Mouse (Mus musculus) 3T3-L1 (cell line): ENCODE measurements around the gene Spock2.

Experiments
- DNase-seq: peaks from one replicate; pipeline ENCODE4 v3.0.0-alpha.2; 2015; ENCODE audit warnings: low read depth, low spot score

Spock2 gene

DNA sequence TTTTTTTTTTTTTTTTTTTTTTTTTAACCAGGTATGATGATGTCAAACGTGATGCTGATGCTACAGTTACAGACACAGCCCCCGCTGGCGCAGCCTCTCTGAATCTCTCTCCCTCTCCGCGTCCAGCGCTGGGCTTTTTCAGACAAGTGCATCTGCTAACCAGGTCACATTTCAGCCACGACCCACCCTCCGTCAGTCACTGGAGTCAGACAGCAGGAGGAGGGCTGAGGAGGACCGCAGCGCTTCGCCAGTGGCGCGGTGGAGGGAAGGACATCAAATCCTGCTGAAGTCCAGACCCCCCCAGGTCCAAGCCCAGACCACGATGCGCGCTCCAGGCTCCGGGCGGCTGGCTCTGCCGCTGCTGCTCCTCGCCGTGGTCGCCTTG, at the start of gene Spock2:
Spock2 (plus strand) TSS at position 74 of the 385 bp plus-strand sequence.
- DNase-seq, result no peak

DNA sequence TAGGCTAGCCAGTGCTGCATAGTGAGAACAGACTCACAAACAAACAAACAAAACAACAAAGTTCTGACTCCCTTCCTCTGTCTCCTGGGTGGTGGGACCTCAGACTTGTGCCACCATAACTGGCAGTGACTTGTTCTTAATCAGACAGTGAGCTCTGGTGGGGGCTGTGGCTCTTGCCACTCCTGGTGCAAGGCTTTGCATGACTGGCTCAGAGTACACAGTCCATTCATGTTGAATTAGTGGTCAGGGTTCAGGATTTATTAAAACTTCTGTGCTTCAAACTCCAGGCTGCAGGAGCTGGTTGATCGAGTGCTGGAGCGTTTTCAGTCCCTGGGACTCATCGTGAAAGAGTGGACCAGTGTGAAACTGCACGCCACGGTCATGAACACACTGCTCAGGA, 43.8 kb upstream of the Spock2 start:
- DNase-seq, result no peak

DNA sequence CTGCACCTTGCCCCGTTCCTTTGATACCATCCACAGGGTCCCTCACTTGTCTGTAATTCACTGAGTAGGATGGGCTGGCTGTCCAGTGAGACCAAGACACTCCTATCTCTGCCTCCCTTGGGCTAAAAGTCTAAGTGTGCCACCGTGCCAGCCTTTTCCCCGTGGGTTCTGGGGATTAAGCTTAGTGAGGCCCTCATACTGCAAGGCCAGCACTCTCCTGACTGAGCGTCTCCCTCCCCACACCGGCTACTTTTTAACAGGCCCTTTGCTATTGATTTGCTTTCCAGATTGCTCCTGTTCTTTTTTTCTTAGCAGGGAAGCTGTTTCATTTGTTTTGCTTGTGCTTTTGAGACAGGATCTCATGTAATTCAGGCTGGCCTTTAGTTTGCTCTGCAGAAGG, 43.1 kb upstream of the Spock2 start:
- no peak for DNase-seq

DNA sequence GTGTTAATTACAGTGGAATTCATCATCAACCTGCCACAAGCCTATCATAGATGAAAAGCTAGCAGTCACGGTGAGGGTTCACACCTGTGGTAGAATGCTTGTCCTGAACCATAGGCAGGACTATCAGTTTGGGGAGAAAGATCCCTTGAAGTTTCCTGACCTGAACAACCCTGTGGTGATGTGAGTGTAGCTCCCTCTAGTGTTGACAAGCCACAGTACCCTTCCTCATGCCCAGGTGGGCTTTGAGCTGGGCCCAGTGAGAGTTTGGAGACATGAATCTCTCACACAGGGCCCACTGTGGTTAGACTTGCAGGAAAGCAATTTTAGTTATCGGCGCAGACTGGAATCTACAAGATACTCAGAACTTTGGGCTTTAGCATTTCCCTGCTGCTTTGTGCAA, 39.5 kb upstream of the Spock2 start:
- DNase-seq, result peak; percentile 45

DNA sequence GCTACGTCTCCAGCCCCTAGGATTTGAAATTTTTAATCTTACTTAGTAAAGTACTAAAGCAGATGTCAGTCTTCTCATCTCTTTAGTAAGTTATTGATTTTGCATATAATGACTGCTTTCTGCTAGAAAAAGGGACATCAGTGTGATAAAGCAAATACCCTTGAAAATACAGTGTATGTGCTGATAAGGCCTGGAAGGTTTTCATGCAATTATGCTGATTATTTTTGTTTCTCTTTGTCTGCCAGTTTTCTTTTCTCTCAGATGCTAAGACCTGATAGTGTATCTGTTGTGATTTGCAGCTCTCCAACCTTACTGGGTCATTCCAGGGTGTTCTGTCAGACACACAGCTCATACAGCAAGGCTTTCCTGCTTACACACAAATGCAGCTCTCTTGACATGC, 30.9 kb upstream of the Spock2 start:
- no peak for DNase-seq

DNA sequence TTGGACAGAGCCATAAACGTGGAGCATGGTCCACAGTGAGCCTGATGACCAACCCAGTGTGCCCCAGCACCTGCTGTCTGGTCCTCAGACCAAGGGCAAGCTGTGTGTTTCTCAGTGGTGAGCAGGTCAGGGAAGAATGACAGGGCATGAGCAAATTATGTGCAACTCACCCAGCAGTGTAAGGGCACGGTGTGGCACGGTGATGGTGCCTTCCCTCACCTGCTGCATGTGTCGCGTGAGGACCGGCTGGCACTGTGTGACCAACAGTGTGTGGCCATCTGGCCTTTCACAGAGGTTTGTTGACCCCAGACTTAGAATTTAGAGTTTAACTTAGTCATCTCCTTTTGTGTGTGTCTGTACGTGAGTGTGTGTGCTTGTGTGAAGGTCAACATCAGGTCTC, 28.8 kb upstream of the Spock2 start:
- DNase-seq, result no peak

DNA sequence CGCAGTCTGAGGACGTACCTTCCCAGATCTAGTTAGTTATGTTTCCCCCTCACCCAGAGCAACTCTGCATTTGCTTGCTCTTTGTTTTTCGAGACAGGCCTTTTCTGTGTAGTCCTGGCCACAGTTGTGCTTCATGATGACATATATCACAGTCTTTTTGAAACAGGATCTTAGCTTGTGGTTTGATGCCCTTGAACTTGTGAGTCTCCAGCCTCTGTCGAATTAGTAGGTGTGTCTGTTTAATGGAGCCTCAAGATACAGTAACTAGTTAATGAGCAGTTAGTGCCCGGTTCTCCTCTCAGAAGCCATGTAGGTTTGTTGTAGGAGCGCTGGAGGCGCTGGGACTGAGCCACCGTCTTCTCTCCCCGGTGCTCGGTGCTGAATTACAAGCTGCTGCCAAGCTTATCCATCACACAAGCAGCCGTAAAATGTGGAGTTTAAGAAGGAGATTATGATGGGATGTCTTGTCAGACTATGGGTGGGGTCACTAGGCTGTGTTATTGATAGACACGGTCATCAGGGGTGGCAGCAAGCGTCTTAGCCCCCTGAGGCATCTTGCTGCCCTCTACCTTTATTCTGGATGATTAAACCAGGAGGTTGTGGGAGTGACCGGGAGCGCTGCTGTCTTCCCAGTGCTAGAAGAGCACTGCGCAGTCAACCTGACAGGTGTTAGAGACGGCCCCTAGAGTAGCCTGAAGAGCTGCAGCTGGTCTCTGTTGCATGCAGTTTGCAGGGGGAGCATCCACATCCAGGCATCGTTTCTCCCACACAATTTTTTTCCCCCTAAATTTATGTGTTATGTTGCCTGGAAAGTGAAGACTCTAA, 28.1 kb upstream of the Spock2 start:
- DNase-seq, result peak; percentile 23

DNA sequence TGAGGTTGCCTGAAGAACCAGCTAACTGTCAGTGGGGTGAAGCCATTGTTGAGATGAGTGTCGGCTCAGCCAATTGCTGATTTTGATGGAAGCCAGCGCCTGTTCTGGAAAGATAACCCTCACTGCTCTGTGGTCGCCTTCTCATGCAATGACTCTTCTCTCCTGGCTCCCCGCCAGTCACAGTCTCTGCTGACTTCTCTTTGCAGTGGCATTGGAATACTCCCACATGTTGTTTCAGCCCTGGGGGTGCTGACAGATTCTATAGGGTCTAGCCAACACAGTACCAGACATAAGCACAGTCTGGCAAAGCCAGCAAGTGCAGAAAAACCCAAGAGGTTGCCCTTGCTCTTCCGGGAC, 27.5 kb upstream of the Spock2 start:
- peak; percentile 81 for DNase-seq

DNA sequence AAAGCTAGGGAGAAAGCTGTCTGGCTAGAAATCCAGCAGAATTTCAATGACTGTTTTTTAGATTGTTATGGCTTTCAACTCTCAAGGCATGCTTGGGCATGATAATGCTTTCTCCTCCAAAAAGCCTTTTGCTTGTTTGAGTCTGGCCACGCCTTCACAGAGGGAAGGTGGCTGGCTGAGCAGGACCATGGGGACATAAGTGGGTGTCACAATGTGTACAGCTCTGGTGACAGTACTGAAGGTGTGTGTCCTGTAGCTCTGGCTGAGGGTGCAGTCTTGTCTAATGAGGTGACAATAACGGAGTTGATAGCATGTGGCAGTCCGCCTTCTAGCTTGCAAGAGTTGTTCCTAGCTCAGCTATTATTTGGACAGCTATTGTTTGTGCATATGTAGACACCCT, 25.8 kb upstream of the Spock2 start:
- DNase-seq, result no peak

DNA sequence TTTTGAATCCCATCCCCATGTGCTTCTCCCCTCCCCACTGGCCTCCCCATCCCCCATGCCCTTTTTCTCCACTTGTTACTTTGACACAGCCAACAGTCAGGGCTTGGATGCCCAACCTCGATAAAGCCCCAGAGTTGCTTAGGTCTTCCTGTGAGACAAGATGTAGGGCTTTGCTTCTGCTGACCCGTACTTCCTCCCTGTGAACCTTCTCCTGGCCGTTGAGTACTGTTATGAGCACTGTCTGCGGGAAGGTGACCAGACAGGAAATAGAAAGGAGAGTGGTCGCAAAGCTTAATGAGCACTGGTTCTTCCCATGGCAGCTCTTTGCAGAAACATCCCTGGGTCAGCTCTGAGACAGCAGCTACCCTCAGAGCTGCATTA, 25.4 kb upstream of the Spock2 start:
- no peak for DNase-seq

DNA sequence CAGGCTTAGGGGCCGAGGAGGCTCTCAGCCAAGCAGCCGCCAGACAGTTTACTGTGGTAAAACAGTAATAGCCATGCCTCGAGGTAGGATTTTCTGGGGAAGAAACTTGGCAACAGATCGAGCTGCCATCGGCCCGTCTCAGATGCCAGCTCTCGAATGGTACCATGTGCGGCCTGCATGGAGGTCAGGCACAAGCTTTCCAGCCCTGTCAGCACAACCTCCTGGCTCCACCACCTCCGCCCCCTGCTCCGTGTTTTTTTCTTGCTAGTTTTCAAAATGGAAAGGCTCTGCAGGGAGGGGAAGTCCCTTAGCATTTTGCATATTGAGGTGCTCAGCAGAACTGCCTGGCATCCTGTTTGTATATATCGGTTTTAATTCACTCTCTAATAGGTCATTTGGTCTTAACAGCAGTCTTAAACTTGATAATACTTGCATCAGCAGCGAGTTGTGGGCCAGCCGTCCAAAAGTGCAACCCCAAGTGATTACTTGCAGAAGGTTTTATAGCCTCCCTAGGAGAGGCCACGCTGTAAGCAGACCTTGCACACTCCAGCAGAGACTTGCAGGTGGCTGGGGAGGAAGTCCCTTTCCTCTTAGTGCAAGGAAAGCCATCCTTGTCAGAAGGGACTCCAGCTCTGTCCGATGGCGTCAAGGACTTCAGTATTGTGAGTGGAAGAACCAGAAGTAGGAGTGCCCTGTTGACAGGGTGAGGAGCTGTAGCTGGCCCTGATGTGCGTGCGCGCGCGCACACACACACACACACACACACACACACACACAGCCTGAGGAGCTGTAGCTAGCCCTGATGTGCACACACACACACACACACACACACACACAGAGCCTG, 24.8 kb upstream of the Spock2 start:
- no peak for DNase-seq

DNA sequence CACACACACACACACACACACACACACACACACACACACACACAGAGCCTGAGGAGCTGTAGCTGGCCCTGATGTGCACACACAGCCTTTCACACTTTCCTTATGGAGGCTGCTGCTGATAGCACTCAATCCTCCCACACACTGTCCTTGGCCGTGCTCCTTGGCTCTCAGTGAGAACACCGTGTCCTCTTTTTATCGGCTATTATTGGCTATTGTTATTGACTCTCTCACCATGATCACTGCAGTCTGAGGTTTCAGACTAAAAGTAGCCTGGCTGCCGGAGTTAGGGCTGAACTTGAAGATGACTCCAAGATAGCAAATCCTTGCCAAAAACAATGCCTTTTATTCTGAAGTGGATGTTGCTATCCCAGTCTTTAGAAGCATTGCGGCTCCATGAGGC, 24.1 kb upstream of the Spock2 start:
- no peak for DNase-seq

DNA sequence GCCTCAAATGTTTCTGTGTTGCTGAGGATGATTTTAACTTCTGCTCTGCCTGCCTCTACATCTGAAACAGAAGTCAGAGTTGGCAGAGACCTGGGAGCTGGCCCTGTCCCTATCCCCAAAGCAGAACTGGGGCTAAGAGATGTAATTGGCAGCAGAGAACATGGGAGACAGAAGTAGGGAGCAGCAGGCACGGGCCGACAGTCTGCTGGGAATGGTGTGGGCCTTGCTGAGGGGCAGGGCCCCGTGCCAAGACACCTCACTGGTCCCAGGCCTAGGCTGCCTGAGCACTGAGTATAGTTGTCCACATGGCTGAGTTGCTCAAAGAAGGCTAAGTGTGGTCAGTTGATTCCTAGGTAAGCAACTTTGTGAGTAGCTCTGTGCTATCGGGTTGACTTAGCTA, 22.0 kb upstream of the Spock2 start:
- DNase-seq, result no peak

DNA sequence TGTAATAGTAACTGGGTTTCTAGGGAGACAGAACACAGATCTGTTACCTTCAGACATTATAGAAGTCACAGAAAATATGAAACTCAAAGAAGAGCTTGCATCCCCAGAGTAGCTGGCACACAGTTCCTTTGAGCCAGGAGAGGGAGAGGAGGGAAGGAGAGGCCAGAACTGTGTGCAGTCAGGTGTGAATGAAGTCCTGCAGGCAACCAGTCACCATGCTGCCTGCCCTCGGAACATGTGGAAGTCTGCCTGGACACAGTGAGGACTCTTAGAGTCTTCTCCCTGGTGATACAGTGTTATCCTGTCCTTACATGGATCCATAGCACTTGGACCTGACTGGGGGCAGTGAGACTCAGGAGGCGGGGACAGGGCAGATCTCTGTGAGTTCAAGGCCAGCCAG, 13.7 kb upstream of the Spock2 start:
- DNase-seq, result no peak

DNA sequence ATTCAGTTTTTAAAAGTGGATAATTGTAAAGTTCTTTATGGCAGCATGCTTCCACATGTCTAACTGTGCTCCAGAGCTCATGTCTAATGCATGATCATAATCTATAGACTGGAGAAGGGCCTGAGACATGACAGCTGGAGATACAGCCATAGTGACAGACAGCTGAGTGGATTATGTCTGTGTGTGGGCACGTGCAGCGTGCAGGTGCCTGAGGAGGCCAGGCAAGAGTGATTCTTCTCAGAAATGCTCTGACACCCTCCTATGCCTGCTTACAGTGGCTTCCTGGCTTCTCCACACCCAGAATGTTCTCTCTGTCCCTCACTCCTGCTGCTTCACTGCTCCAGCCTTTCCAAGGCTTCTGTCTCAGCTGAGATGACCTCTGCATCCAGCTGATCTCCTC, 12.3 kb upstream of the Spock2 start:
- DNase-seq, result no peak

DNA sequence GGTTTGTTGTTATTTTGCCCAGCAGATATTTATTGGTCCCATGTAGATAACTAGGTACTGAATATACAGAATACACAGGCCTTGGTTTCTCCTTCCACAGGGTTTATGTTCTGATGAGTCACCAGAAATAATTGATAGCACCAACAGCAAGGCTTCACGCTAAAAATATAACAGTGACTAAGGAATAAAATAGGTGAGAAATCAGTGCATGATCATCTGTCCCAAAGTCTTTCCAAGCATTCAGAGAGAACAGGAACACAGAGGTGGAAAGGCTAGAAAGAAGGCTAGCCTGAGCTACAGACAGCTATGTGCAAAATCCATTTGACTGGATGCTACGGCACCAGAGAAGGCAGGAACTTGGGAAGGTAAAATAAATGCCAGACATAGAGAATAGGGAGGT, 10.5 kb upstream of the Spock2 start:
- peak; percentile 45 for DNase-seq

DNA sequence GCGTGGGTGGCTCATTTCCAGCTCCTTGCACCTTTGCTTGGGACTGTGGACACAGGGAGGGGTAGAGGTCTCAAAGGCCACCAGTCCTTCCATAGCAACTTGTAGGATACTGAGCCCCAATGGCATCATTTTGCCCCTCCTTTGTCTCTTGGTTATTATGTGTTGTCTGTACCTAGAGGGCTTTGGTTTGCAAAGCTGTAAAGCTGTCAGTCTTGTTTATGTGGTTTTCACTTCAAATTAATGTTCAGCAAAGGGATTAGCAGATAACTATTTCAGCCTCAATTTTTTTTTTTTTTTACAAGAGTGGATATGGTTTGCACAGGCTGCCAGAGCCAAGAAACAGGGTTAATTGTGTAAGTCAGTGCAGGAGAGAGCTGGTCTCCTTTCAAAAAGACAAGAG, 9.7 kb upstream of the Spock2 start:
- DNase-seq, result no peak

DNA sequence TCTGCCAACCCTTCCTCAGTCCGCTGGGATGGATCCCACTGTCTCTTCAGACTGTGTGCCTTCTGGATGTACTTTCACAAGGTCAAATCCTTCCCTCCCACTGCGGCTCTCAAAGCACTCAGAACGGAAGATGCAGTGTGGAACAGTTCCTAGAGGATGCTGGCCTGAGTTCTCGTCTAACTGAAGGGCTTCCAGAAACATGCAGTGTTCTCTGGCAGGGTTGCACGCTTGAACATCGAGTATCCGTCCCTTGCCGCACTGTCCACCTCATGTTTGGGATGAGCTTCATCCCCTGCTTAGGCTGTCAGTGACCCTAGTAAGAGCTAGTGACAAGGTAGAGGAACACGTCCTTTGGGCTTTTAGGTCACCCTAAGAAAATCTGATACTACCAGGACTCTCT, 8.9 kb upstream of the Spock2 start:
- DNase-seq, result no peak

DNA sequence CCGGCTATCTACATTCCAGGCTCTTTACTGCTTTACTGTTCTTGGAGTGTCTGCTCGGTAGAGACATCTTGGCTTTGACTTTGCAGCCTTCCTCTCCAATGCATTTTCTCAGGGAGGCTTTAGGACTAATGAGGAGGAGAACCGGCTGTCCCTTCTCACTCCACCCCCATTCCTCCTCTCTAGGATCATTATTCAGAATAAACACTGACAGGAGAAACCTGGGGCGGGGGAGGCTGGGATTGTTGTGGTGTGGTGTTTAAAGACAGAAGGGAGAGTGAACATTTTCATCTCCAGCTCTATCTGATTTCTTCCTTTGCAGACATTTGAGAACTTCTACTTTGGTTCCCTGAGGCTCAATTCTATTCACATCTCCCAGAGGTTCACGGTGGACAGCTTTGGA, 8.2 kb upstream of the Spock2 start:
- DNase-seq, result no peak

DNA sequence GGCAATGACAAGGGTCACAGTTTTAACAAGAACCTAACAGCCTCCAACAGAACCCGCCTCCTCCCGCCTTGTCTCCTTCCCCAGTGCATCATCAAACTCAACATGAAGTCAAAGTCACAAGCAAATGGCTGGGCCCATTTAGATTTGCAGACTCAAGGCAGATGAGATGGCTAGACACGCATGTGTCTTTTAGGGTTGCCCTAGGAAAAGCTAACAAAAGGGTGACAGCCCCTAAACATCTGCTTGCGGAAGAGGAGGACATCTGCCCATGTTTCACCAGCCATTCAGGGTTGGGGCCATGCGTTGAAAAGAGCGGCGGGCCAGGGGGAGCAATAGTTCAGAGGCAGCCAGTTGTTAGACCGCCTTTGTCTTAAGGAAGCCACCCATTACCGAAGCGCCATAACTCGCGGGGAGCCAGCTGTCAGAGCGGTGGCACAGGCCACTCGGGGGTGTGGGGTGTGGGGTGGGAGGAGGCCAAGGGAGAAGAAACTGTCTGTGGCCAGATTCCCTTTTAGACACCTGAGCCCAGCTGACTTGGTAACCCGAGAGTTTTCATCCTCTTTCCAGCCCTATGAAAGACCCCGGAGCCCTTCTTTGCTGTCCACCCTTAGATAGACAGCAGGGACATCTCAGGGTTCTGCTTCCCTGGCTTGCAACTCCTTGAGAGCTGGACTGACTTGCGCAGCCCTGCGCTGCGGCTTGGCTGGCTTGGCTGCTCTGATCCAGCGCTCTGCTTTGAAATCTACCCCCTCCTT, 451 bp upstream of the Spock2 start:
- DNase-seq, result no peak

DNA sequence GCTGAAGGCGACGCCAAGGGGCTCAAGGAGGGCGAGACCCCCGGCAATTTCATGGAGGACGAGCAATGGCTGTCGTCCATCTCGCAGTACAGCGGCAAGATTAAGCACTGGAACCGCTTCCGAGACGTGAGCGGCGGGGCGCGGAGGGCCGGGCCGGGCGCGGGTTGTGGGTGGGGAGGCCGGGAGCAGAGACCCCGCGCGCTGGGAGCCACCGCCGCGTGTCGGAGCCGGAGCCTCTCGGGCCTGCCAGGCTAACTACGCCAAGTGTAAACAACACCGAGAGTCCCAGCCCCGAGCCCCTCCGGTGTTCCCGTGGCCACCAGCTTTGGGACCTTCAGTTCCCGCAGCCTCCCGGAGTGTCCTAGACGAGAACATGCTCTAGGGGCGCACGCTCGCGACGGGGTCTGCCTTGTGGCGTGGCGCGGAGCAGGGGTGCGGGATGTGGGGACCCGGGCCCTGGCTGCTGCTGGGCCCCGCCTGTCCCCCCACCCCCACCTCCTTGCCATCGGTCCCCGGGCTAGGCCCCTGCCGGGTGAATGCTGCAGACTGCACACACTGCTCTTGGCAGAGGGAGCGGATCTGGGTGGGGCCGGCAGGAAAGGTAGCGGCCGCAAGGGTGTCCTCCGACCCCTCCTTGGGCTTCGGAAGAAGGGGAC, 640 bp downstream of the Spock2 start:
- no peak for DNase-seq

DNA sequence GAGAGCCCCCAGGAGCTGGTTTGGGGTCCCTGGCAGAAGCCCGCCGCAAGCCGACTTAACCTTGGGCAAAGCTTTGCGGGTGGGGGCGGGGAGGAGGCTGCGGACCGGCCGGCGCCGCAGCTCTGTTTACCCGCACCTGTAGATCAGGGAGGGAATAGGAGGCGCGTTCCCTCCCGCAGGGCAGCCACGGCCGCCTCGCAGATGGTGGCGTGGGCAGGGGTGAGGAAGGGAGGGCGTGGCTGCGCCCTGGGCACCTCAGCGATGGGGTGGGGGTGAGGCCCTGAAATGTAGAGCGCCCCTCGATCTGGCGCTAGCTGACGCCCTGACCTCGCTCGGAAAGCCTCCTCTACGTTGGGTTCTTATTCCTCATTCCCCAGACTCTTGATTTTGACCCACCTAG, 1.4 kb downstream of the Spock2 start:
- no peak for DNase-seq
